Mouse (Mus musculus): Measurements from ENCODE around the gene Plekhm1.
"Not testable (repeated sequence)": the region's sequence is repeated elsewhere in the genome, so short reads cannot be mapped to it uniquely, and the experiment has no call there.

The Plekhm1 gene

DNA sequence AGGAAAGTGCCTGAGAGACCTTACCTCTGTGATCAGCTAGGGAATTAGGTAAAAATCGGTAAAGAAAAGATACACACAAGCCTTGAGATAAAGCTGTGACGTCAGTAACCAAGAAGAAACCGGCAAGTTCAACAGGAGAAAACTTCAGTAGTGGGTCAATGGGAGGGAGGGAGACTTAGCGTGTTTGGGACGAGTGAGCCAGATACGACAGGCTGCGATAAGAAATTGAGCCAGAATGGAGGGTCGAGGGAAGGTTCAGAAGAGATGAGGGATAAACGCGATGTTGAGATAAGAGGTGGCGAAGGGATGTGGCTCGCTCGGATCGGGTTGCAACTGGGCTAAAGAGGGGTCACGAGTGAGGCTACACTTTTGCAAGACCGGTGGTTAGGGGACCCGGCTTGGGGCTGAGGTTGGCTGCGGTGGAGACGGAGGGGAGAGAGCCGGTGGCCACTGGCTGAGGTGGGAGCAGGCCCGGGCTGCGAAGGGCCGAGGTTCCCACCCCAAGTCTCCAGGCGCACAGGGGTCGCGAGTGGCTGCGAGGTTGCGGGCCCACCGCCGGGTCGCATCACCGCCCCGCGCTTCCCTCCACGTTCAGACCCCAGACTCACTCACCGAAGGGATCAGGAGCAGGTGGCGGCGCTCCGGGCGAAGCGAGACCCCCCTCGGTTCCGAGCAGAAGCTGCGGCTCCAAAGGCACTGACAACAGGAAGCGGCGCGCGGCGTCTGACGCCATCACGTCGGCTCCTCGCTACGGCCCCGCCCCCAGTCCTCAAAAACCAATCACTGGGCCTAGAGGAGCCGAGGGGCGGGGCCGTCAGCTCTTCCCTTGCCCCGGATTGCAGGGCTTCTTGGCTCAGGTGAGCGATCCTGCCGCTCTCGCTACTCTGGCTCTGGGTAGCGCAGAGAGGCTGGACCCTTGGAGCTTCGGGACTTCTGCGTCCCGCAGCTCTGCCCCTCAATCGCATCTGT lies at the start of gene Plekhm1:
Plekhm1 (minus strand) TSS at position 707 of the 969 bp plus-strand sequence.
- H3K4me3 ChIP-seq (replicated peaks; ENCODE audit: low read length), result peak within 1 kb of the TSS; percentile 93
- H3K36me3 ChIP-seq (ENCODE audit: insufficient read depth, low read length), result peaks cover 30% of the 10 kb centered on the region
- no peaks in the 10 kb centered on the region for H3K27me3 ChIP-seq (ENCODE audit: insufficient read depth, low read length)
- TF ChIP-seq CTCF (conservative IDR thresholded peaks at IDR 0.05; ENCODE audit: low read length), result no peak
- TF ChIP-seq POU5F1 (IDR thresholded peaks at IDR 0.05; ENCODE audit: borderline replicate concordance, low read length), result no peak
- TF ChIP-seq NANOG (IDR thresholded peaks at IDR 0.05; ENCODE audit: borderline replicate concordance, low read length), result no peak
- peaks cover 61% of the 10 kb centered on the region for H3K4me1 ChIP-seq (replicated peaks; ENCODE audit: low read depth, low read length)
- H3K9me3 ChIP-seq (ENCODE audit: low read length), result no peaks in the 10 kb centered on the region

- peaks cover 38% of the 10 kb centered on the region for H3K9me3 ChIP-seq (ENCODE audit: low read length)
- not testable (repeated sequence) for H3K4me1 ChIP-seq (replicated peaks; ENCODE audit: low read depth, low read length); H3K4me3 ChIP-seq (replicated peaks; ENCODE audit: low read length); H3K27me3 ChIP-seq (ENCODE audit: insufficient read depth, low read length); H3K36me3 ChIP-seq (ENCODE audit: insufficient read depth, low read length)
Observed at GRCm38 (mm10) chr11:103451105-103451504, 38.6 kb upstream of the Plekhm1 start.

GRCm38 (mm10) chr11:103449721-103450120 lies 37.2 kb upstream of the Plekhm1 start:
- peaks cover 38% of the 10 kb centered on the region for H3K9me3 ChIP-seq (ENCODE audit: low read length)
- not testable (repeated sequence) for H3K4me3 ChIP-seq (replicated peaks; ENCODE audit: low read length); H3K36me3 ChIP-seq (ENCODE audit: insufficient read depth, low read length); H3K4me1 ChIP-seq (replicated peaks; ENCODE audit: low read depth, low read length); H3K27me3 ChIP-seq (ENCODE audit: insufficient read depth, low read length)

GRCm38 (mm10) chr11:103443678-103444077 lies 31.2 kb upstream of the Plekhm1 start:
- peaks cover 45% of the 10 kb centered on the region for H3K4me1 ChIP-seq (replicated peaks; ENCODE audit: low read depth, low read length)
- no peaks in the 10 kb centered on the region for H3K36me3 ChIP-seq (ENCODE audit: insufficient read depth, low read length)
- peak overlapping the region; percentile 73 for H3K4me3 ChIP-seq (replicated peaks; ENCODE audit: low read length)
- peaks cover 18% of the 10 kb centered on the region for H3K9me3 ChIP-seq (ENCODE audit: low read length)
- no peaks in the 10 kb centered on the region for H3K27me3 ChIP-seq (ENCODE audit: insufficient read depth, low read length)
- no peak for TF ChIP-seq CTCF (conservative IDR thresholded peaks at IDR 0.05; ENCODE audit: low read length)
- no peak for TF ChIP-seq NANOG (IDR thresholded peaks at IDR 0.05; ENCODE audit: borderline replicate concordance, low read length)
- no peak for TF ChIP-seq POU5F1 (IDR thresholded peaks at IDR 0.05; ENCODE audit: borderline replicate concordance, low read length)

GRCm38 (mm10) chr11:103436282-103436681 lies 23.8 kb upstream of the Plekhm1 start:
- TF ChIP-seq NANOG (IDR thresholded peaks at IDR 0.05; ENCODE audit: borderline replicate concordance, low read length) (no peak), POU5F1 (IDR thresholded peaks at IDR 0.05; ENCODE audit: borderline replicate concordance, low read length) (no peak), CTCF (conservative IDR thresholded peaks at IDR 0.05; ENCODE audit: low read length) (no peak)
- Histone ChIP-seq H3K4me1 (replicated peaks; ENCODE audit: low read depth, low read length) (peaks cover 33% of the 10 kb centered on the region), H3K9me3 (ENCODE audit: low read length) (no peaks in the 10 kb centered on the region)

GRCm38 (mm10) chr11:103425031-103425430 lies 12.5 kb upstream of the Plekhm1 start:
- H3K27me3 ChIP-seq (ENCODE audit: insufficient read depth, low read length), result peaks cover 3% of the 10 kb centered on the region; the same call in 1 of the 2 replicates
- H3K4me1 ChIP-seq (replicated peaks; ENCODE audit: low read depth, low read length), result peaks cover 47% of the 10 kb centered on the region
- no peak overlapping the region for H3K4me3 ChIP-seq (replicated peaks; ENCODE audit: low read length)
- TF ChIP-seq CTCF (conservative IDR thresholded peaks at IDR 0.05; ENCODE audit: low read length) (no peak), NANOG (IDR thresholded peaks at IDR 0.05; ENCODE audit: borderline replicate concordance, low read length) (no peak), POU5F1 (IDR thresholded peaks at IDR 0.05; ENCODE audit: borderline replicate concordance, low read length) (no peak)
- no peaks in the 10 kb centered on the region for H3K9me3 ChIP-seq (ENCODE audit: low read length)
- no peaks in the 10 kb centered on the region for H3K36me3 ChIP-seq (ENCODE audit: insufficient read depth, low read length)

More at GRCm38 (mm10) chr11:103436282-103436681, 23.8 kb upstream of the Plekhm1 start:
- Histone ChIP-seq H3K36me3 (ENCODE audit: insufficient read depth, low read length) (no peaks in the 10 kb centered on the region), H3K27me3 (ENCODE audit: insufficient read depth, low read length) (peaks cover 17% of the 10 kb centered on the region), H3K4me3 (replicated peaks; ENCODE audit: low read length) (no peak overlapping the region)

- H3K27me3 ChIP-seq (ENCODE audit: insufficient read depth, low read length), result no peaks in the 10 kb centered on the region
- no peak overlapping the region for H3K4me3 ChIP-seq (replicated peaks; ENCODE audit: low read length)
- TF ChIP-seq POU5F1 (IDR thresholded peaks at IDR 0.05; ENCODE audit: borderline replicate concordance, low read length), result no peak
- H3K9me3 ChIP-seq (ENCODE audit: low read length), result peaks cover 3% of the 10 kb centered on the region; the same call in 1 of the 2 replicates
- H3K4me1 ChIP-seq (replicated peaks; ENCODE audit: low read depth, low read length), result peaks cover 33% of the 10 kb centered on the region
- no peaks in the 10 kb centered on the region for H3K36me3 ChIP-seq (ENCODE audit: insufficient read depth, low read length)
Observed at GRCm38 (mm10) chr11:103419667-103420066, 7.2 kb upstream of the Plekhm1 start.

- Histone ChIP-seq H3K27me3 (ENCODE audit: insufficient read depth, low read length) (no peaks in the 10 kb centered on the region), H3K4me3 (replicated peaks; ENCODE audit: low read length) (no peak overlapping the region), H3K4me1 (replicated peaks; ENCODE audit: low read depth, low read length) (peaks cover 32% of the 10 kb centered on the region), H3K9me3 (ENCODE audit: low read length) (peaks cover 3% of the 10 kb centered on the region; the same call in 1 of the 2 replicates), H3K36me3 (ENCODE audit: insufficient read depth, low read length) (no peaks in the 10 kb centered on the region)
- TF ChIP-seq NANOG (IDR thresholded peaks at IDR 0.05; ENCODE audit: borderline replicate concordance, low read length), result no peak
- no peak for TF ChIP-seq POU5F1 (IDR thresholded peaks at IDR 0.05; ENCODE audit: borderline replicate concordance, low read length)
Observed at GRCm38 (mm10) chr11:103419226-103419625, 6.7 kb upstream of the Plekhm1 start.

DNA sequence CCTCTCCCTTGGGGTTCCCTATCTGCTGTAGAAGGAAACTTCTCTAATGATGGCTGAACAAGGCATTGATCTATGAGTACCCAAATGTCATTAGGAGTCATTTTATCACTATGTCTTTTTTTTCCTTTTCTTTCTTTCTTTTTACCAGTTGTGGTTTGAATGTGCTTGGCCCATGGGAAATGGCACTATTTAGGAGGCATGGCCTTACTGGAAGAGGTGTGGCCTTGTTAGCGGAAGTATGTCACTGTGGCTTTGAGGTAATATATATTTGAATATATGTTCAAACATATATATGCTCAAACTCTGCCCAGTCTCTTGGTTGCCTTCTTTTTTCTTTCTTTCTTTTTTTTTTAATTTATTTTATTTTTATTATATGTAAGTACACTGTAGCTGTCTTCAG lies 1.0 kb upstream of the Plekhm1 start:
- H3K36me3 ChIP-seq (ENCODE audit: insufficient read depth, low read length), result peaks cover 25% of the 10 kb centered on the region
- TF ChIP-seq POU5F1 (IDR thresholded peaks at IDR 0.05; ENCODE audit: borderline replicate concordance, low read length) (no peak), CTCF (conservative IDR thresholded peaks at IDR 0.05; ENCODE audit: low read length) (no peak), NANOG (IDR thresholded peaks at IDR 0.05; ENCODE audit: borderline replicate concordance, low read length) (no peak)
- H3K27me3 ChIP-seq (ENCODE audit: insufficient read depth, low read length), result no peaks in the 10 kb centered on the region
- H3K4me1 ChIP-seq (replicated peaks; ENCODE audit: low read depth, low read length), result peaks cover 55% of the 10 kb centered on the region
- peaks cover 2% of the 10 kb centered on the region; the same call in 1 of the 2 replicates for H3K9me3 ChIP-seq (ENCODE audit: low read length)
- H3K4me3 ChIP-seq (replicated peaks; ENCODE audit: low read length), result peak overlapping the region; percentile 93

Measured in E14TG2a.4 (cell line).